ENCODE assay signal across 23 mouse cellular contexts in the genomic region with DNA sequence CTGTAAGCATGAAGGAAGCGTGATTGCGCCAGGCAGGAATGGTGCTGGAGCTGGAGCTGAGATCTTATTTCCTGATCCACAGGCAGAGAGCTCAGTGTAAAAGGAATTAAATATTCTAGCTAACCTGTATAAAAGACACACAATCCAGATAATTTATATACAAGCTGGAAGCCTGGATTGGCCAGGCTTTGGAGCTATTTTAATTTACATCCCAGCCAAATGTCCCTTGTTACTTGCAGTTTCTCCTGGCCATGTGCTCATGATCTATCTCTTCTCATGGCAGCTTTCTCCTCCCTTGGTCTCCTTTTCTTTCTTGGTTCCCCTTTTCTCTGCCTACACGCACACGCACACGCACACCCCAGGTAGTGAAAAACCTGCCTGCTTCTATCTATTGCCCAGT. TPM values are rescaled to one million over a fixed set of nuclear protein-coding genes. Genes with fewer than 3 reads are reported as not detected.
DNase-seq lines count a peak whose midpoint lies in the region; ATAC-seq and TF ChIP-seq lines count a peak whose summit lies in the region.
"Had no signal": no experiment of that assay in that cellular context is flagged by ENCODE, and none has a peak within 500 bp of the region (broad histone marks: within the 10 kb centered on the region; RNA-seq: fewer than 3 reads in every experiment).

No protein-coding gene starts in this region.

- H3K4me2 ChIP-seq in hindbrain, embryonic 11.5 days (replicated peaks; ENCODE audit: low read depth, low read length): no peak overlapping the region
- H3K4me2 ChIP-seq: embryonic facial prominence, embryonic 13.5 days; embryonic facial prominence, embryonic 15.5 days; forebrain, embryonic 12.5 days had no signal

- H3K4me1 ChIP-seq in MEL (ENCODE audit: control insufficient read depth in 1 of 2, insufficient read depth in 2 of 2, low read length in 2 of 2): peaks cover 5 to 7% of the 10 kb centered on the region in 2 experiments; a peak in 3 of 4 replicates
- no peaks in the 10 kb centered on the region for H3K4me1 ChIP-seq in hindbrain, embryonic 11.5 days (replicated peaks; ENCODE audit: control insufficient read depth, insufficient read depth, low read length)

- H3K4me3 ChIP-seq in MEL (ENCODE audit: control insufficient read depth in 1 of 2, insufficient read depth in 1 of 2, low read depth in 2 of 2, low read length in 2 of 2) (no peak overlapping the region), macrophage (ENCODE audit: inconsistent target) (no peak overlapping the region)
- no peak overlapping the region for H3K4me3 ChIP-seq in hindbrain, embryonic 11.5 days (ENCODE audit: low read depth, low read length)
- H3K4me3 ChIP-seq: embryonic facial prominence, embryonic 13.5 days; embryonic facial prominence, embryonic 15.5 days; erythroblast, embryonic 14.5 days; forebrain, embryonic 10.5 days; forebrain, embryonic 12.5 days had no signal

- H3K27me3 ChIP-seq in MEL (ENCODE audit: control insufficient read depth in 1 of 2, insufficient read depth in 2 of 2, low read length in 2 of 2): no peaks in the 10 kb centered on the region
- H3K27me3 ChIP-seq in hindbrain, embryonic 11.5 days (ENCODE audit: control insufficient read depth, insufficient read depth, low read length): no peaks in the 10 kb centered on the region
- H3K27me3 ChIP-seq: embryonic facial prominence, embryonic 13.5 days; embryonic facial prominence, embryonic 15.5 days; forebrain, embryonic 12.5 days had no signal

- no peak for TF ChIP-seq CTCF in MEL (IDR thresholded peaks at IDR 0.05 in 2 of 3, conservative IDR thresholded peaks at IDR 0.05 in 1 of 3; ENCODE audit: control insufficient read depth in 1 of 3, insufficient read depth in 1 of 3, low read depth in 2 of 3, low read length in 3 of 3, poor library complexity in 1 of 3, severe bottlenecking in 1 of 3)

- no peaks in the 10 kb centered on the region for H3K9me3 ChIP-seq in MEL (replicated peaks; ENCODE audit: insufficient read depth, low read length)
- H3K9me3 ChIP-seq in hindbrain, embryonic 11.5 days (ENCODE audit: control insufficient read depth, low read length): no peaks in the 10 kb centered on the region
- H3K9me3 ChIP-seq: embryonic facial prominence, embryonic 13.5 days; embryonic facial prominence, embryonic 15.5 days; forebrain, embryonic 10.5 days; forebrain, embryonic 12.5 days; G1E had no signal

- no peak for TF ChIP-seq RAD21 in MEL (IDR thresholded peaks at IDR 0.05; ENCODE audit: low read depth, low read length)

- DNase-seq in A20 (ENCODE audit: low read depth, low spot score) (peak; percentile 28), MEL (ENCODE audit: low read depth, low spot score) (peak; percentile 38)
- DNase-seq in hindbrain, embryonic 11.5 days (ENCODE audit: low spot score): no peak
- no peak for DNase-seq in adrenal gland, postnatal 4 days (ENCODE audit: low spot score in 2 of 2)
- DNase-seq: adrenal gland, adult 2 months; adrenal gland, postnatal 10 days; adrenal gland, postnatal 25 days; cerebellum, adult 11 months; cerebellum, adult 18-20 months; cerebellum, adult 8-10 months; cerebellum, adult 9-11 months; cerebellum, postnatal 14 days; cerebellum, postnatal 36 days; embryo, embryonic 11 days had no signal

- H3K27ac ChIP-seq in MEL (ENCODE audit: control insufficient read depth, low read depth, low read length) (no peak overlapping the region), macrophage (peak overlapping the region; percentile 29; the same call in 1 of the 2 replicates)
- no peak overlapping the region for H3K27ac ChIP-seq in hindbrain, embryonic 11.5 days (ENCODE audit: low read depth, low read length)
- H3K27ac ChIP-seq: embryonic facial prominence, embryonic 13.5 days; embryonic facial prominence, embryonic 15.5 days; forebrain, embryonic 10.5 days; forebrain, embryonic 12.5 days had no signal

- 88% methylated on average over 5 of the region's 5 CpGs for WGBS in macrophage (ENCODE audit: missing documents)
- 95% methylated on average over 5 of the region's 5 CpGs for WGBS in hindbrain, embryonic 11.5 days

- H3K9ac ChIP-seq in MEL (ENCODE audit: control insufficient read depth, low read depth, low read length, poor library complexity, severe bottlenecking): no peak overlapping the region
- no peak overlapping the region for H3K9ac ChIP-seq in hindbrain, embryonic 11.5 days (ENCODE audit: low read depth, low read length)
- H3K9ac ChIP-seq: embryonic facial prominence, embryonic 13.5 days; embryonic facial prominence, embryonic 15.5 days; forebrain, embryonic 12.5 days had no signal

- no peak for ATAC-seq in hindbrain, embryonic 11.5 days (ENCODE audit: low FRiP score)
- ATAC-seq: forebrain, embryonic 14.5 days; forebrain, embryonic 16.5 days had no signal

- no peak for TF ChIP-seq EP300 in MEL (IDR thresholded peaks at IDR 0.05; ENCODE audit: low read depth in 1 of 2, low read length in 2 of 2)

- H3K36me3 ChIP-seq in MEL (ENCODE audit: control insufficient read depth in 1 of 2, insufficient read depth in 2 of 2, low read length in 2 of 2) (peaks cover 0 to 9% of the 10 kb centered on the region in 2 experiments; a peak in 2 of 4 replicates), macrophage (ENCODE audit: inconsistent target) (no peaks in the 10 kb centered on the region)
- H3K36me3 ChIP-seq in hindbrain, embryonic 11.5 days (ENCODE audit: control insufficient read depth, insufficient read depth, low read length): no peaks in the 10 kb centered on the region
- H3K36me3 ChIP-seq: embryonic facial prominence, embryonic 13.5 days; embryonic facial prominence, embryonic 15.5 days; forebrain, embryonic 10.5 days; forebrain, embryonic 12.5 days had no signal

- no peak for TF ChIP-seq POLR2A in MEL (IDR thresholded peaks at IDR 0.05; ENCODE audit: control insufficient read depth in 1 of 2, insufficient read depth in 1 of 2, low read depth in 1 of 2, low read length in 2 of 2, poor library complexity in 1 of 2)

- no peaks in the 10 kb centered on the region; the same call in 1 of the 2 replicates for H3K79me2 ChIP-seq in MEL (ENCODE audit: control insufficient read depth, insufficient read depth, low read length, poor library complexity)
- peaks cover 96% of the 10 kb centered on the region for H3K79me2 ChIP-seq in macrophage (ENCODE audit: inconsistent target)

TF ChIP-seq in MEL, 35 proteins besides CTCF, POLR2A, EP300 and RAD21:
- peak; percentile 60 for TF ChIP-seq MYC (IDR thresholded peaks at IDR 0.05; ENCODE audit: low read depth, low read length)
- TF ChIP-seq MYB (IDR thresholded peaks at IDR 0.05; ENCODE audit: low read depth, low read length): no peak
- no peak for TF ChIP-seq MEF2A (IDR thresholded peaks at IDR 0.05; ENCODE audit: extremely low read depth, insufficient replicate concordance, low read depth, low read length, poor library complexity, severe bottlenecking)

RNA-seq across cellular contexts. Expression of a gene that starts 44.1 kb away (rescaled TPM):
- total RNA-seq in MEL (2012; rRNA removed): 8.8 and 8.9 TPM in 2 replicates
- polyA plus RNA-seq in MEL (2012; ENCODE audit: insufficient read depth in 1 of 2, insufficient read length in 2 of 2, low read depth in 1 of 2, low replicate concordance in 2 of 2, missing spikeins in 1 of 2): 10 to 100 TPM in 1 of 2 experiments, not detected in 1; 12.1 TPM
- total RNA-seq in macrophage (2018; cell fraction: chromatin; rRNA removed): 100 to 1,000 TPM; 145 to 318 (median 210) TPM
- total RNA-seq in macrophage (2018; cell fraction: cytosol; rRNA removed): 10 to 100 TPM; 37.6 to 68.8 (median 52.4) TPM
- total RNA-seq in macrophage (2018; cell fraction: nucleus; rRNA removed): 100 to 1,000 TPM; 104 to 290 (median 162) TPM
- polyA plus RNA-seq in macrophage (2018): 34.6 to 40.1 TPM (median 35.6 TPM) in 3 replicates
- polyA plus RNA-seq in hindbrain, embryonic 11.5 days (2014; fragmentation: Nextera tagmentation; extraction: Ambion mirVana): 7.9 and 11.6 TPM in 2 replicates
- 100 to 1,000 TPM in 1 of 2 experiments, 10 to 100 TPM in 1; 99.9 to 101 TPM for total RNA-seq in adrenal gland, postnatal 4 days (2021)

RNA-seq across cellular contexts. Expression of a gene that starts 44.2 kb away (rescaled TPM):
- total RNA-seq in MEL (2012; rRNA removed): 2.8 and 2.9 TPM in 2 replicates
- polyA plus RNA-seq in MEL (2012; ENCODE audit: insufficient read depth in 1 of 2, insufficient read length in 2 of 2, low read depth in 1 of 2, low replicate concordance in 2 of 2, missing spikeins in 1 of 2) (1 to 10 TPM in 1 of 2 experiments, not detected in 1; 3.6 TPM), macrophage (2018) (7.4 to 8.2 TPM (median 7.9 TPM) in 3 replicates)
- total RNA-seq in macrophage (2018; cell fraction: chromatin; rRNA removed): 10 to 100 TPM in 19 of 26 experiments, 1 to 10 TPM in 7; 3.7 to 76.2 (median 44.4) TPM
- total RNA-seq in macrophage (2018; cell fraction: cytosol; rRNA removed): 10 to 100 TPM in 11 of 26 experiments, 1 to 10 TPM in 15; 1.8 to 13.1 (median 9.8) TPM
- total RNA-seq in macrophage (2018; cell fraction: nucleus; rRNA removed): 10 to 100 TPM in 17 of 26 experiments, 1 to 10 TPM in 9; 4.6 to 47.1 (median 18.3) TPM
- 6.7 and 8.2 TPM in 2 replicates for polyA plus RNA-seq in hindbrain, embryonic 11.5 days (2014; fragmentation: Nextera tagmentation; extraction: Ambion mirVana)
- 10 to 100 TPM; 44.0 to 47.0 TPM for total RNA-seq in adrenal gland, postnatal 4 days (2021)

Comparison
In these comparisons a context has a peak if more than half of its experiments do, and no peak if none do; other contexts are left out.
1. DNase-seq: peak in A20 (single experiment) and MEL (single experiment); none in hindbrain, embryonic 11.5 days (single experiment) and adrenal gland, postnatal 4 days (0 of 2).